Mouse (Mus musculus) frontal cortex, postnatal 14 days (tissue): ENCODE results near the gene Twistnb.

Experiments
- DNase-seq, 2 experiments: peaks; one replicate each; pipeline ENCODE4 v3.0.0; 2022; ENCODE audit warnings: low spot score in 2 of 2

Twistnb gene

GRCm38 (mm10) chr12:33429387-33430160, at the start of gene Twistnb:
Twistnb (plus strand) TSS chr12:33429635.
- DNase-seq, result peak; percentile 94 to 98

GRCm38 (mm10) chr12:33388842-33389241, 40.6 kb upstream of the Twistnb start:
- DNase-seq, result peak; percentile 44 to 71

GRCm38 (mm10) chr12:33390844-33391560, 38.4 kb upstream of the Twistnb start:
- DNase-seq, result no peak

GRCm38 (mm10) chr12:33394804-33395623, 34.4 kb upstream of the Twistnb start, which contains the start of gene Efcab10:
Efcab10 (plus strand) TSS chr12:33394854.
- DNase-seq, result peak; percentile 24 to 41

- DNase-seq, result no peak
Observed at GRCm38 (mm10) chr12:33403265-33403693, 26.2 kb upstream of the Twistnb start.

GRCm38 (mm10) chr12:33404996-33405395, 24.4 kb upstream of the Twistnb start:
- no peak for DNase-seq

- no peak for DNase-seq
Observed at GRCm38 (mm10) chr12:33405398-33406026, 23.9 kb upstream of the Twistnb start.

GRCm38 (mm10) chr12:33411580-33412151, 17.8 kb upstream of the Twistnb start:
- DNase-seq, result no peak

- DNase-seq, result peak; percentile 41 to 71
Observed at GRCm38 (mm10) chr12:33424329-33424728, 5.1 kb upstream of the Twistnb start.

- no peak for DNase-seq
Observed at GRCm38 (mm10) chr12:33427293-33427692, 2.1 kb upstream of the Twistnb start.

- DNase-seq, result no peak
Observed at GRCm38 (mm10) chr12:33427726-33428125, 1.7 kb upstream of the Twistnb start.

GRCm38 (mm10) chr12:33433812-33434211, 4.4 kb downstream of the Twistnb start:
- DNase-seq, result no peak

- DNase-seq, result no peak
Observed at GRCm38 (mm10) chr12:33434758-33435157, 5.3 kb downstream of the Twistnb start.

GRCm38 (mm10) chr12:33455418-33455817, 26.0 kb downstream of the Twistnb start:
- DNase-seq, result no peak

- DNase-seq, result no peak
Observed at GRCm38 (mm10) chr12:33456242-33456641, 26.8 kb downstream of the Twistnb start.

GRCm38 (mm10) chr12:33480975-33481374, 51.5 kb downstream of the Twistnb start:
- DNase-seq, result no peak

- DNase-seq, result no peak
Observed at GRCm38 (mm10) chr12:33482931-33483330, 53.5 kb downstream of the Twistnb start.
